Mouse (Mus musculus): ENCODE results near the gene Reck. TPM values are rescaled to one million over a fixed set of nuclear protein-coding genes. Genes with fewer than 3 reads are reported as not detected.

The Reck gene
- polyA plus RNA-seq, 1 experiment = 0.61 TPM

DNA sequence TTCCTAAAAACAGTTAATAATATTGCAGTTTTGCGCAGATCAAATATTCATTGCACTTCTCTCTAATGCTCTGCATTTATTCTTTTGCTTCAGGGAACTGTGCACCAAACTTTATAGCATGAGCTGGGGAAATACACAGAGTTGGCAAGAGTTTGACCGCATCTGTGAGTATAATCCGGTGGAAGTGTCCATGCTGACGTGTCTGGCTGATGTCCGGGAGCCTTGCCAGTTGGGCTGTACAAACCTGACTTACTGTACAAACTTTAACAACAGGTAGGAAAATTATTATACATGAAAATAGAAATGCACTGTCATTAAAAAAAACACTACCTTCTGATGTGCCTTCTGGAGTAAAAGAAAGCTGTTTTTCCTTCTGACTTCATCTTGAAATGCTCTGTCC is 42.9 kb downstream of the Reck start:
- no peak for TF ChIP-seq USF1 (IDR thresholded peaks at IDR 0.05; ENCODE audit: low read depth)
- TF ChIP-seq TCF12 (IDR thresholded peaks at IDR 0.05; ENCODE audit: insufficient read depth, poor library complexity, severe bottlenecking) = no peak
- TF ChIP-seq E2F4 (IDR thresholded peaks at IDR 0.05; ENCODE audit: insufficient read depth) = no peak
- H3K27me3 ChIP-seq (ENCODE audit: control insufficient read depth, insufficient read depth, insufficient read length) = no peaks in the 10 kb centered on the region
- no peaks in the 10 kb centered on the region for H3K36me3 ChIP-seq (ENCODE audit: control insufficient read depth, insufficient read depth)
- no peak overlapping the region for H3K4me2 ChIP-seq (ENCODE audit: low read depth)
- H3K4me3 ChIP-seq = no peak overlapping the region
- no peak overlapping the region for H3ac ChIP-seq (ENCODE audit: control insufficient read depth, insufficient read length)
- no peaks in the 10 kb centered on the region for H3K79me2 ChIP-seq (ENCODE audit: control insufficient read depth, insufficient read depth)

DNA sequence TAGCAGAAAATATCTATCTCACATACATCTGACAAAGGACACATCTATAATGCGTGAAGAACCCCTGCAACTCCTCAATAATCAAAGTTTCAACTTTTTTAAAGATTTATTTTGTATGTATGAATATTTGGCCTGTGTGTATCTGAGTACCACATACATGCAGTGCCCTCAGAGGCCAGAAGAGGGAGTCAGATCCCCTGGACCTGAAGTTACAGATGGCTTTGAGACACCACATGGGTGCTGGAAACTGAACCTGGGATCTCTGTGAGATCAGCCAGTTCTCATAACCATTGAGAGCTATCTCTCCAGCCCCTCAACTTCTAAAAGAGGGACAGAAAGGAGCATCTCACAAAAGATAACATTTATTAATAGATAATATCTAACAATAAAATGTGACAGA is 45.3 kb downstream of the Reck start:
- no peak for TF ChIP-seq MYOD1 (IDR thresholded peaks at IDR 0.05; ENCODE audit: control insufficient read depth in 1 of 3, insufficient read length in 2 of 3, low read depth in 2 of 3)
- TF ChIP-seq SRF (IDR thresholded peaks at IDR 0.05; ENCODE audit: control insufficient read depth, insufficient read length, low read depth) = no peak
- no peak for TF ChIP-seq REST (IDR thresholded peaks at IDR 0.05; ENCODE audit: insufficient read depth, insufficient read length)
- Histone ChIP-seq H3K4me3 (no peak overlapping the region), H3K4me2 (ENCODE audit: low read depth) (no peak overlapping the region), H3K27me3 (ENCODE audit: control insufficient read depth, insufficient read depth, insufficient read length) (no peaks in the 10 kb centered on the region), H3K79me2 (ENCODE audit: control insufficient read depth, insufficient read depth) (no peaks in the 10 kb centered on the region), H3K36me3 (ENCODE audit: control insufficient read depth, insufficient read depth) (no peaks in the 10 kb centered on the region), H3ac (ENCODE audit: control insufficient read depth, insufficient read length) (no peak overlapping the region)

DNA sequence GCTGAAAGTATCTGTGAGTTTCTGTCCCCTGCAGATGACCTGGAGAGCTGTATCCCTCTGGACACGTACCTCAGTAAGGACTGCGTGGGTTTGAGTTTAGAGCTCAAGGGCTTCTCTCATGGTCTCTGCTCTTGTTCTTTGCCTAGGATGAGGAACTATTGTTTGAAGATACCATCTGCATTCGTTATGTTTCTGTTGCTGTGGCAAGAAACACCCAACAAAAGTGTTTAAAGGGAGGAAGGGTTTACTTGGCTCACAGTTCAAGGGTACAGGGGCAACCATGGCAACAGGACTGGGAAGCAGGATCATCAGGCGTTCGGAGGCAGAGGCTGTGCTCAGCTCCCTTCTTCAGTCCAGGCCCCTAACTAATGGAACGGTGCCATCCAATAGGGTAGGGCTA is 49.8 kb downstream of the Reck start:
- no peak overlapping the region for H3K4me2 ChIP-seq (ENCODE audit: low read depth)
- TF ChIP-seq MAX (IDR thresholded peaks at IDR 0.05; ENCODE audit: low read depth) (no peak), SRF (IDR thresholded peaks at IDR 0.05; ENCODE audit: control insufficient read depth, insufficient read length, low read depth) (no peak), USF1 (IDR thresholded peaks at IDR 0.05; ENCODE audit: low read depth) (no peak), POLR2AphosphoS2 (IDR thresholded peaks at IDR 0.05; ENCODE audit: insufficient read length, low read depth) (no peak)
- no peaks in the 10 kb centered on the region for H3K79me2 ChIP-seq (ENCODE audit: control insufficient read depth, insufficient read depth)
- H3K36me3 ChIP-seq (ENCODE audit: control insufficient read depth, insufficient read depth) = no peaks in the 10 kb centered on the region
- no peaks in the 10 kb centered on the region for H3K27me3 ChIP-seq (ENCODE audit: control insufficient read depth, insufficient read depth, insufficient read length)
- H3ac ChIP-seq (ENCODE audit: control insufficient read depth, insufficient read length) = no peak overlapping the region
- no peak overlapping the region for H3K4me3 ChIP-seq

DNA sequence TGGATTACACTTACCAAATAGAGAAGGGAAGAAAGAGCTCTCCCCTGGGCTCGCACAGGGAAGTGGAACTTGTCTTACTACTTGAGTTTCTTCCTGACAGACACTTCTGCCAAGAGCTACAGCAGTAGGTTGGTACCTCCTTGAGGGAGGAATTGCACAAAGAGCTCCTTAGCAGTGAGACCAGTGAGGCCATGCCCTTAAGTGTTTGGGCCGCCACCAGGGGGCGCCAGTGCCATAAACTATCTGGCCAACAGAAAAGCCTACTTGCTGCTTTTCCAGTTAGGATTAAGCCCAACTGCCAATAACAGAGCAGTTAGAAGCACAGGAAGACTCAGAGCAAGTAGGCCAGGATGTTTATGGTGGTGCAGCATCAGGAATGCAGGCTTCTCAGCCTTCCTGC is 50.4 kb downstream of the Reck start:
- H3ac ChIP-seq (ENCODE audit: control insufficient read depth, insufficient read length) = no peak overlapping the region
- no peaks in the 10 kb centered on the region for H3K79me2 ChIP-seq (ENCODE audit: control insufficient read depth, insufficient read depth)
- no peak overlapping the region for H3K4me3 ChIP-seq
- no peaks in the 10 kb centered on the region for H3K27me3 ChIP-seq (ENCODE audit: control insufficient read depth, insufficient read depth, insufficient read length)
- TF ChIP-seq REST (IDR thresholded peaks at IDR 0.05; ENCODE audit: insufficient read depth, insufficient read length) = no peak
- TF ChIP-seq MAX (IDR thresholded peaks at IDR 0.05; ENCODE audit: low read depth) = no peak
- no peak for TF ChIP-seq USF1 (IDR thresholded peaks at IDR 0.05; ENCODE audit: low read depth)
- TF ChIP-seq TCF12 (IDR thresholded peaks at IDR 0.05; ENCODE audit: insufficient read depth, poor library complexity, severe bottlenecking) = no peak
- TF ChIP-seq POLR2AphosphoS2 (IDR thresholded peaks at IDR 0.05; ENCODE audit: insufficient read length, low read depth) = no peak
- no peak for TF ChIP-seq TCF3 (IDR thresholded peaks at IDR 0.05; ENCODE audit: insufficient read length, low read depth)
- no peak for TF ChIP-seq POLR2A (IDR thresholded peaks at IDR 0.05; ENCODE audit: insufficient read length, low read depth)
- no peak for TF ChIP-seq MYOD1 (IDR thresholded peaks at IDR 0.05; ENCODE audit: control insufficient read depth in 1 of 3, insufficient read length in 2 of 3, low read depth in 2 of 3)
- TF ChIP-seq CEBPB (IDR thresholded peaks at IDR 0.05; ENCODE audit: insufficient read depth, poor library complexity, severe bottlenecking) = no peak
- no peak for TF ChIP-seq E2F4 (IDR thresholded peaks at IDR 0.05; ENCODE audit: insufficient read depth)
- H3K36me3 ChIP-seq (ENCODE audit: control insufficient read depth, insufficient read depth) = no peaks in the 10 kb centered on the region
- no peak overlapping the region for H3K4me2 ChIP-seq (ENCODE audit: low read depth)

DNA sequence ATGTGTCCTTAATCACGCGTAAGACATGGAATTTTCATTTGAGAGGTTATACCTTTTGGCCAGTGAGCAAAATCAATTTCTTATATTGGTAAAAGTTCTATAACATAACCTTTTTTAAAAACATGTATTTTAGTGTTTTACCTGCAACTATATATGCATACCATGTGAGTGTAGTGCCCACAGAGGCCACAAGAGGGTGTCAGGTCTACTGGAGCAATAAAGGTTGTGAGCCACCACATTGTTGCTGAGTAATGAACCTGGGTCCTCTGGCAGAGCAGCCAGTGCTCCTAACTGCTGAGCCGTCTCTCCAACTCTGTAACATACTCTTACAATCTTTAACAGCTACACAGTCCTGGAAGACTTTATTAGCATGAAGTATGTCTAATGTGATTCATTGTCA is 52.5 kb downstream of the Reck start:
- no peaks in the 10 kb centered on the region for H3K36me3 ChIP-seq (ENCODE audit: control insufficient read depth, insufficient read depth)
- no peaks in the 10 kb centered on the region for H3K27me3 ChIP-seq (ENCODE audit: control insufficient read depth, insufficient read depth, insufficient read length)
- H3K79me2 ChIP-seq (ENCODE audit: control insufficient read depth, insufficient read depth) = no peaks in the 10 kb centered on the region
- H3K4me3 ChIP-seq = no peak overlapping the region
- H3ac ChIP-seq (ENCODE audit: control insufficient read depth, insufficient read length) = no peak overlapping the region
- no peak overlapping the region for H3K4me2 ChIP-seq (ENCODE audit: low read depth)
- TF ChIP-seq TCF3 (IDR thresholded peaks at IDR 0.05; ENCODE audit: insufficient read length, low read depth) (no peak), POLR2A (IDR thresholded peaks at IDR 0.05; ENCODE audit: insufficient read length, low read depth) (no peak), SRF (IDR thresholded peaks at IDR 0.05; ENCODE audit: control insufficient read depth, insufficient read length, low read depth) (no peak), MYOG (IDR thresholded peaks at IDR 0.05; ENCODE audit: control insufficient read depth in 1 of 3, insufficient read depth in 1 of 3, insufficient read length in 2 of 3, low read depth in 2 of 3) (no peak), CEBPB (IDR thresholded peaks at IDR 0.05; ENCODE audit: insufficient read depth, poor library complexity, severe bottlenecking) (no peak)

DNA sequence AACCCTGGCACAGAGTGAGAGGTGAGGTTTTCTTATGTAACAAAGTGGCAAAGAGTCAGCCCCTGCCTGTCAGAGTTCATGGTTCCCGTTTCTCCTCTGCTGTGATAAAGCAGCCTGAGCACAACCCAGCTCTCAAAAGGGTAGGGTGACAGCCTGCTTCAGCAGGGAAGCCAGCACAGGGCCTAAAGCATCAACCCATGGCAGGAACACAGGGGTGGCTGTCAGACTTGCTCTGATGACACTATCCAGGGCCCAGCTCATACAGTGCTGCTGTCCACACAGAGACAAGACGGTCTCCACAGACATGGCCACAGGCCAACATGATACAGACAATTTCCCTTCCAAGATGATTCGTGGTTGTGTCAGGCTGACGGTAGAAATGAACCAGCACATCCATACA is 56.5 kb downstream of the Reck start:
- no peak overlapping the region for H3K4me2 ChIP-seq (ENCODE audit: low read depth)
- H3K36me3 ChIP-seq (ENCODE audit: control insufficient read depth, insufficient read depth) = no peaks in the 10 kb centered on the region
- H3K79me2 ChIP-seq (ENCODE audit: control insufficient read depth, insufficient read depth) = no peaks in the 10 kb centered on the region
- no peaks in the 10 kb centered on the region for H3K27me3 ChIP-seq (ENCODE audit: control insufficient read depth, insufficient read depth, insufficient read length)
- no peak overlapping the region for H3K4me3 ChIP-seq
- TF ChIP-seq MAX (IDR thresholded peaks at IDR 0.05; ENCODE audit: low read depth) (no peak), E2F4 (IDR thresholded peaks at IDR 0.05; ENCODE audit: insufficient read depth) (no peak), USF1 (IDR thresholded peaks at IDR 0.05; ENCODE audit: low read depth) (no peak), POLR2AphosphoS2 (IDR thresholded peaks at IDR 0.05; ENCODE audit: insufficient read length, low read depth) (no peak), MYOG (IDR thresholded peaks at IDR 0.05; ENCODE audit: control insufficient read depth in 1 of 3, insufficient read depth in 1 of 3, insufficient read length in 2 of 3, low read depth in 2 of 3) (no peak), SRF (IDR thresholded peaks at IDR 0.05; ENCODE audit: control insufficient read depth, insufficient read length, low read depth) (no peak), REST (IDR thresholded peaks at IDR 0.05; ENCODE audit: insufficient read depth, insufficient read length) (no peak), TCF3 (IDR thresholded peaks at IDR 0.05; ENCODE audit: insufficient read length, low read depth) (no peak), POLR2A (IDR thresholded peaks at IDR 0.05; ENCODE audit: insufficient read length, low read depth) (no peak), MYOD1 (IDR thresholded peaks at IDR 0.05; ENCODE audit: control insufficient read depth in 1 of 3, insufficient read length in 2 of 3, low read depth in 2 of 3) (no peak), CEBPB (IDR thresholded peaks at IDR 0.05; ENCODE audit: insufficient read depth, poor library complexity, severe bottlenecking) (no peak), TCF12 (IDR thresholded peaks at IDR 0.05; ENCODE audit: insufficient read depth, poor library complexity, severe bottlenecking) (no peak)
- H3ac ChIP-seq (ENCODE audit: control insufficient read depth, insufficient read length) = no peak overlapping the region
